Mouse (Mus musculus): ENCODE measurements around the gene Efhb.

The Efhb gene

GRCm38 (mm10) chr17:53462603-53463495 lies at the start of gene Efhb:
Efhb (minus strand) TSS chr17:53463321.
- DNase-seq: peak; percentile 85

- DNase-seq: no peak
Measured at GRCm38 (mm10) chr17:53512311-53512951, 49.3 kb upstream of the Efhb start.

GRCm38 (mm10) chr17:53502966-53503365 lies 39.8 kb upstream of the Efhb start:
- DNase-seq: no peak

- no peak for DNase-seq
Measured at GRCm38 (mm10) chr17:53489007-53489378, 25.9 kb upstream of the Efhb start.

GRCm38 (mm10) chr17:53488291-53489006 lies 25.3 kb upstream of the Efhb start:
- no peak for DNase-seq

GRCm38 (mm10) chr17:53480433-53480832 lies 17.3 kb upstream of the Efhb start:
- DNase-seq: peak; percentile 14

GRCm38 (mm10) chr17:53479604-53480041 lies 16.5 kb upstream of the Efhb start:
- peak; percentile 70 for DNase-seq

GRCm38 (mm10) chr17:53478858-53479603 lies 15.9 kb upstream of the Efhb start, which contains the start of gene Rab5a:
Rab5a (plus strand) TSS chr17:53479234.
- peak; percentile 100 for DNase-seq

GRCm38 (mm10) chr17:53478066-53478857 lies 15.1 kb upstream of the Efhb start:
- no peak for DNase-seq

GRCm38 (mm10) chr17:53468697-53469096 lies 5.6 kb upstream of the Efhb start:
- no peak for DNase-seq

- DNase-seq: peak; percentile 62
Measured at GRCm38 (mm10) chr17:53465569-53465968, 2.4 kb upstream of the Efhb start.

GRCm38 (mm10) chr17:53463496-53463840 lies 347 bp upstream of the Efhb start:
- DNase-seq: no peak

GRCm38 (mm10) chr17:53456742-53457141 lies 6.4 kb downstream of the Efhb start:
- DNase-seq: no peak

- no peak for DNase-seq
Measured at GRCm38 (mm10) chr17:53456152-53456551, 7.0 kb downstream of the Efhb start.

- DNase-seq: peak; percentile 65
Measured at GRCm38 (mm10) chr17:53402689-53403306, 60.3 kb downstream of the Efhb start.

- no peak for DNase-seq
Measured at GRCm38 (mm10) chr17:53393201-53393600, 69.9 kb downstream of the Efhb start.

GRCm38 (mm10) chr17:53389507-53389906 lies 73.6 kb downstream of the Efhb start:
- peak; percentile 64 for DNase-seq

- no peak for DNase-seq
Measured at GRCm38 (mm10) chr17:53387581-53388473, 75.3 kb downstream of the Efhb start.

- no peak for DNase-seq
Measured at GRCm38 (mm10) chr17:53386863-53387262, 76.3 kb downstream of the Efhb start.

GRCm38 (mm10) chr17:53364111-53364510 lies 99.0 kb downstream of the Efhb start:
- no peak for DNase-seq
